Mouse (Mus musculus) E14TG2a.4 (cell line): ENCODE results near the gene Gadd45a.

Source experiments
- H3K27me3 ChIP-seq: 2 replicates; pipeline ENCODE4 v1.6.1; 2014; ENCODE audit warnings: low read length, control low read depth; ENCODE audit not compliant: insufficient read depth
- H3K36me3 ChIP-seq: 2 replicates; pipeline ENCODE4 v1.6.1; 2014; ENCODE audit warnings: low read length, control low read depth; ENCODE audit not compliant: insufficient read depth
- H3K4me1 ChIP-seq: replicated peaks from 2 replicates; pipeline ENCODE4 v1.6.1; 2014; ENCODE audit warnings: low read depth, low read length, control low read depth
- H3K4me3 ChIP-seq: replicated peaks from 2 replicates; pipeline ENCODE4 v1.5.1; 2014; ENCODE audit warnings: mild to moderate bottlenecking, low read length
- H3K9me3 ChIP-seq: 2 replicates; pipeline ENCODE4 v1.6.1; 2014; ENCODE audit warnings: low read length, control low read depth
- CTCF ChIP-seq: conservative IDR thresholded peaks from 2 replicates; pipeline ENCODE4 v1.5.1; 2014; ENCODE audit warnings: low read length
- NANOG ChIP-seq: IDR thresholded peaks from 2 replicates; pipeline ENCODE4 v1.6.1; 2014; ENCODE audit warnings: borderline replicate concordance, low read length, mixed read lengths
- POU5F1 ChIP-seq: IDR thresholded peaks from 2 replicates; pipeline ENCODE4 v1.6.1; 2014; ENCODE audit warnings: low read length, borderline replicate concordance

Gene Gadd45a

DNA sequence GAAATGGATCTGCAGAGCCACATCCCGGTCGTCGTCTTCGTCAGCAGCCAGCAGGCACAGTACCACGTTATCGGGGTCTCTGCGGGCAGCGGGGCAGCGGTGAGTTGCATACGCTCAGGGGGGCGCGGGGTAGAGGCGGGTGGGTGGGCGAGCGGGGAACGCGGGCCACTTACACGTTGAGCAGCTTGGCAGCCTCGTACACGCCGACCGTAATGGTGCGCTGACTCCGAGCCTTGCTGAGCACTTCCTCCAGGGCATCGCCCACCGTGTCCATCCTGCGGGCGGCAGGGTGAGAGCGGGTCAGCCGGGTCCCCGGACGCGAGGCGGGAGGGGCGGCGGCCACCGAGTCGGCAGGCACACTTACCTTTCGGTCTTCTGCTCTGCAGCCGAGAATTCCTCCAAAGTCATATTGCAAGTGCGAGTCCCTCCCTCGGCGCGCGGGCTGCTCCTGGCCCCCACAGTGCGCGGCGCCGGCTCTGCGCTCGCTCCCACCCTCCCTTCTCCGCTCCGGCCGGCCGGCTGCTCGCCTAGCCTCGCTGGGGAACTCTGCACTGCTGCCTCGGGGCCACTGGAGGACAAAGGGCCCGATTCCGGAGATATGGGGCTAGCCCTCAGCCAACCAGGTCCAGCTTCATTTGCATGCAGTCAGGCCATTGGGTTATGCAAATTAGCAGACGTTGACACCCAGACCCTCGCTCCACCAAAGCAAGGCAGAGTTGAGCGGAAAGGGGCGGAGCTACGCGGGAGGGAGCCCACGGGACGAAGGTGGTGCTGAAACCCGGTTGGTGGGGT lies at the start of gene Gadd45a:
Gene Gadd45a, minus strand, starts transcription at position 621 of the 792 bp plus-strand sequence.
- H3K36me3 ChIP-seq = peaks cover 24% of the 10 kb centered on the region
- no peaks in the 10 kb centered on the region for H3K27me3 ChIP-seq
- H3K4me1 ChIP-seq = peaks cover 42% of the 10 kb centered on the region
- no peaks in the 10 kb centered on the region for H3K9me3 ChIP-seq
- TF ChIP-seq POU5F1 (no peak), NANOG (no peak), CTCF (no peak)
- peak within 1 kb of the TSS; percentile 95 for H3K4me3 ChIP-seq

DNA sequence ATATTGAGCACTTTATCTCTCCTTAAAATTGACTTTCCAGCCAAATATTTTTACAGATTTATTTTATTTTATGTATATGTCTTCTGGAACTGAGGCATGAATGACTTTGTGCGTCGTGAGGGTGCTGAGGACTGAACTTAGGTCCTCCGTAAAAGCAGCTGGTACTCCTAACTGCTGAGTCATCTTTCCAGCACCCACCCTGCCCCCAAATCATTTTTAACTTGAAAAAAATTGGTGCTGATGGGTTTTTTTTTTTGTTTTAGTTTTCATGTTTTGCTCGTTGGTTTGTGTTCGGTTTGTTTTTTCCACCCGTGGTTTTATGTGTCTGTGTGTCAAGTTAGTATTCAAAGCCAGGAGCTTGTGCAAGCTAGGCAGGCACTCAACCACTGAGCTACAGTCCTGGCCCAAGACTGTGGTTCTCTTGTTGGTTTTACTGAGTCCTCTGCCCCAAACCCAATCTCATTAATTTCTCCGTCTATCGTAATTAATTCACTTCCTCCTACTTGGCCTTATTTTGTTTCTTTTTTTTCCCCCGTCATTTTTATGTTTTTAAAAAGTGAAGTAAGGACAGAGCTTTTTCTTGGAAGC lies 48.7 kb upstream of the Gadd45a start:
- Histone ChIP-seq H3K36me3 (no peaks in the 10 kb centered on the region), H3K4me1 (peaks cover 9% of the 10 kb centered on the region; the same call in 1 of the 2 replicates), H3K4me3 (no peak overlapping the region), H3K9me3 (no peaks in the 10 kb centered on the region), H3K27me3 (peaks cover 19% of the 10 kb centered on the region)
- no peak for TF ChIP-seq POU5F1
- no peak for TF ChIP-seq CTCF
- no peak for TF ChIP-seq NANOG

- peaks cover 9% of the 10 kb centered on the region; the same call in 1 of the 2 replicates for H3K4me1 ChIP-seq
- H3K9me3 ChIP-seq = no peaks in the 10 kb centered on the region
- peaks cover 8% of the 10 kb centered on the region for H3K27me3 ChIP-seq
- no peak overlapping the region for H3K4me3 ChIP-seq
- no peak for TF ChIP-seq POU5F1
- no peak for TF ChIP-seq CTCF
- TF ChIP-seq NANOG = no peak
- no peaks in the 10 kb centered on the region for H3K36me3 ChIP-seq
Measured at GRCm38 (mm10) chr6:67084465-67084864, 47.2 kb upstream of the Gadd45a start.

DNA sequence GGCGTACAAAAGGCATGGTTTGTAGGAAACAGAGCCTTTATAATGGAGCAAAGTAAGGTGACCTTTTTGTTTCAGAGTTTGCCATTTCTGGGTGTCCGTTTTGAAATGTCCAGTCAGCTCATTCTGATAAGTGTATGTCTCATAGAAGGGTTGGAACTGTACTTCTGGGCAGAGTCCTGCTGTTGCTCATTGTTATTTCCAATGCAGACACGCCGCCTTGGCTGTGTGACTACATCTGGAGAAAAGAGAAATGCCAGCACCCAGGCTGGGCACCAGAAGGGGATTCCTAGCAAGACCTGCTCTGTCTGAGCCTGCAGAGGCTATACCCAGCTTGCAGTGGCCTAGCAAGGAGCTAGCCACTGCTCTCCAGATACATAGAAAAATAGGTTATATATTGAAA lies 43.9 kb upstream of the Gadd45a start:
- Histone ChIP-seq H3K27me3 (no peaks in the 10 kb centered on the region), H3K9me3 (no peaks in the 10 kb centered on the region), H3K4me3 (no peak overlapping the region), H3K36me3 (no peaks in the 10 kb centered on the region), H3K4me1 (no peaks in the 10 kb centered on the region)
- no peak for TF ChIP-seq NANOG
- TF ChIP-seq POU5F1 = no peak
- TF ChIP-seq CTCF = no peak

DNA sequence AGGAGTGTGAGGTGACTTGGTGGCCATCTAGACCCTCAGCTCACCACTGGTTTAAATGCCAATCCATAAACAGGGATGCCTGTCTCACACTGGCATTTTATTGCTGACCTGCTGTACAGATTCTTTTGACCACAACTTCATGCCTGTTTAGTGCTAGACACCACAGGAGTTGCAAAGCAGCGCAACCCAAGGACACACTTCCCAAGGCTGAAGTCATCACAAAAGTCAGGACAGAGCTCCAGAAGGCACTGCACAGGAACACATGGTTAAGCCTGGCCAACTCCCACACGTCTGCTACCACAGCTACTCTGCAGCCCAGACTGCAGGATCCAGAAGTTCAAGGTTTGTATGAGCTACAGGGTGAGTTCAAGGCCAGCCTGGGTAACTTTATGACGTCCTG lies 40.8 kb upstream of the Gadd45a start:
- no peaks in the 10 kb centered on the region for H3K9me3 ChIP-seq
- H3K4me3 ChIP-seq = no peak overlapping the region
- H3K4me1 ChIP-seq = peaks cover 5% of the 10 kb centered on the region
- H3K27me3 ChIP-seq = no peaks in the 10 kb centered on the region
- no peak for TF ChIP-seq NANOG
- no peak for TF ChIP-seq POU5F1
- TF ChIP-seq CTCF = no peak
- H3K36me3 ChIP-seq = no peaks in the 10 kb centered on the region

- no peak for TF ChIP-seq CTCF
- no peak for TF ChIP-seq NANOG
- no peak for TF ChIP-seq POU5F1
- Histone ChIP-seq H3K4me1 (peaks cover 11% of the 10 kb centered on the region), H3K27me3 (no peaks in the 10 kb centered on the region), H3K36me3 (no peaks in the 10 kb centered on the region), H3K4me3 (no peak overlapping the region), H3K9me3 (no peaks in the 10 kb centered on the region)
Measured at GRCm38 (mm10) chr6:67077477-67077876, 40.2 kb upstream of the Gadd45a start.

GRCm38 (mm10) chr6:67076348-67076747 lies 39.1 kb upstream of the Gadd45a start:
- Histone ChIP-seq H3K9me3 (no peaks in the 10 kb centered on the region), H3K36me3 (no peaks in the 10 kb centered on the region), H3K4me3 (no peak overlapping the region), H3K4me1 (peaks cover 11% of the 10 kb centered on the region), H3K27me3 (no peaks in the 10 kb centered on the region)
- TF ChIP-seq POU5F1 = no peak
- no peak for TF ChIP-seq NANOG
- TF ChIP-seq CTCF = no peak

- Histone ChIP-seq H3K4me3 (no peak overlapping the region), H3K9me3 (no peaks in the 10 kb centered on the region), H3K36me3 (no peaks in the 10 kb centered on the region), H3K4me1 (peaks cover 16% of the 10 kb centered on the region), H3K27me3 (no peaks in the 10 kb centered on the region)
- no peak for TF ChIP-seq NANOG
- TF ChIP-seq POU5F1 = no peak
- no peak for TF ChIP-seq CTCF
Measured at GRCm38 (mm10) chr6:67074868-67075267, 37.6 kb upstream of the Gadd45a start.
